Mouse (Mus musculus) T-helper 2 cell (primary cell): Measurements from ENCODE around the gene Nr1h2.

Experiments
- in situ Hi-C: fragments of 300-600 bp; cut with MboI, MseI; formaldehyde crosslinking; loops from one replicate; pipeline ENCODE4 v1.15.1; 2025; ENCODE audit warnings: high pct_unique_total_duplicates

Nr1h2 gene

GRCm38 (mm10) chr7:44553826-44554225 lies at the start of gene Nr1h2:
Gene Nr1h2, minus strand, starts transcription at chr7:44553951.
- in situ Hi-C loops = loop anchor here (5.0 to 10.0 kb wide), 3 partner anchors 57 to 341 kb away; partner anchors contain the start of genes Atf5, Emc10, Fam71e1 and Fuz

DNA sequence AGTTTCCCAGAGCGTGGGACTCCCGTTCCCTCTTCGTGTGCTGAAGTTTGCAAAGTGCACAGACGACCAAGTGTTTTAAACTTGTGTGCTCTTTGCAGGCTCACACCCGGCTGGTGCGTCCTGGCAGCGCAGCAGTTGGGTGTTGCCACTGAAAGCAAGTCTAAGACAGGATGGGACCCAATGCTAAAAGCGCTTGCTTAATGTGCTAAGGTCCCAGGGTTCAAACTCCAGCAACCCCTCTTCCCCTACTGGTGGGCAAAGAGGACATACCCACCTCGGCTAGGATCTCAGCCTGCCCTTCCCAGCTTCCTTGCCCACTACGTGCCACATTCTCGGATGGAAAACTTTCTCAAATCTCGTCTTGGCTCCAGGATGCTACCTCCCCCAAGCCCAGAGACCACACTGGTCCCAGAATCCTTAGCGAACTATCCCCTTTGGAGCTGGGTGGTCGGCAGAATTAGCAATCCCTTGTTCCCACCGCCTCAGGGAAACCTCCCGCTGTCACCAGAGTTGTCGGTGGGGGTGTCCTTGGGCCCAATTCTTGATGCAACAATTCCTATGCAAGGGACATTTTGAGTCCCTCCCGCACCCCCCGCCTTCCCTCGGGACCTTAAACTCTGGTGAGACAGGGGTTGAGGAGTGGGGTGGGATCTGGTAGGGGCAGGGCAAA lies 49.6 kb upstream of the Nr1h2 start:
- in situ Hi-C loops = no loop called here

DNA sequence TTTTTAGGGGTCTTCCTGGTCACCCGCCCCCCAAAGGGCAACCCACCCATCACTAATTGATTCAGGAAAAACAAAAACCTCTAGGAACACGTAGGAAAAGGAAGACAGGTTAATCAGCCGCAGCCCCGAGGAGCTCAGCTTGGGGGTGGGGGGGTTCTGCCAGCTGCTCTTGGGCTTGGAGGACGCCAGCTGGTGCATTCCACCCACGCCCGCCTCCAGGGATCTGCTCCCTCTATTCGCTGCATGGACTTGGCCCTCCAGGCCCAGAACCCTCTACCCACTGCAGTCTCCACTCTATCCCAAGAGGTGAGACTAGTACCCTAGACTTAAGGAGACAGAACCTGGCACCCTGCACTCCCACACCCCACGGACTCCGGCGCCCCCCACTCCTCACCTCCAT lies 48.7 kb upstream of the Nr1h2 start:
- in situ Hi-C loops = no loop called here

DNA sequence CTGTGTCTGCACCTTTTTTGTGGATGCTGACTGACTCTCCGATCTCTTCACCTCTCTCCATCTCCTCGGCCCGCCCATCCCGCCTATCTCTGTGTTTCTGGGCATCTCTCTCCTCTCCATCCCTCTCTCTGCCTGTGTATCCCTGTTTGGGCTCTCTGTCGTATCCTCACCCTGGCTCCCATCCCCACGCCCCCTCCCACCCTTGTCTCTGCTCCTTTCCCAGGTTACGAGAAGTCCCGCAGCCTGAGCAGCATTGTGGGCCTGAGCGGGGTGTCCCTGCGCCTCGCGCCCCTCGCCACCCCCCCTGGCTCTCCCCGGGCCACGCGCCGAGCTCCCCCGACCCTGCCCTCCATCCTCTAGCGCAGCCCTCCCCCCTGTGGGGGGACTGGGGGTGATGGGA lies 47.9 kb upstream of the Nr1h2 start:
- in situ Hi-C loops = no loop called here

- in situ Hi-C loops = no loop called here
Observed at GRCm38 (mm10) chr7:44600691-44601262, 47.0 kb upstream of the Nr1h2 start.

DNA sequence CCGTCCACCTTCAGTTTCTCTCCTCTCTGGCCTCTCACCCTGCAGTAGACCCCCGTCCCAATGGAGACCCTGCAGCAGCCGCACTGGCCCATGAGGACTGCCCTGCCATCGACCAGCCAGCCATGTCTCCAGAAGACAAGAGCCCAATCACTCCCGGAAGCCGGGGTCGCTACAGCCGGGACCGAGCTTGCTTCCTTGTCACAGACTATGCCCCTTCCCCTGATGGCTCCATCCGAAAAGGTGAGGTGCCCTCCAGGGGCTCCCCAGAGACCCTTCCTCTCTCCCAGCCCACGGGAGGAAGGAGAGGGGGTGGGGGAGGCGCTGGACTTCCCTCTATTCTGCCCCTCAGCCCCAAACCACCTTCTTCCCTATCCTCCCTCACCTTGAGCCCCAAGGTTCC lies 44.6 kb upstream of the Nr1h2 start:
- in situ Hi-C loops = no loop called here

GRCm38 (mm10) chr7:44597666-44598065 lies 43.9 kb upstream of the Nr1h2 start:
- in situ Hi-C loops = no loop called here

DNA sequence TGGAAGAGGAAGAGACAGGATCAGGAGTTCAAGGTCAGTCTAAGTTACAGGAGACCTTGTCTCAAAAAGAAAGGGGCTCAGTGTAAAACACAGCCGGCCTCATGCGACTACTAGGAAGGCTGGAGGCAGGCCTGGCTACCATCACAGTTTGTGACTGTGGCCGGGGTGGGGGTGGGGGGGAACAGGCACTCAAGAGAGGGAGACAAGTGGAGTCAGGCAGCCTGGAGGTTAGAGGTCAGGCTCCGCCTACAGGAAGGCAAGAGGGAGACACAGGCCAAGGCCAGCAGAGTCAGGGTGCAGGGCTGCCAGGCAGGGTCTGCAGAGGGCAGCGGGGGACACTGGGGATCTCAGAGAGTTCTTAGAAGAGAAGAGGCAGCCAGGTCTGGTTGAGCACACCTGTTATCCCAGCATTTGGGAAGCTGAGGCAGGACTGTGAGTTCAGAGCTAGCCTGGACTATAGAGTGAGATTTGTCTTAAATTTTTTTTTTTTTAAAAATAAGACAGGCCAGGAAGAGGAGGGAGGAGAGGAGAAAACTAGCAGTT lies 43.3 kb upstream of the Nr1h2 start:
- in situ Hi-C loops = no loop called here

DNA sequence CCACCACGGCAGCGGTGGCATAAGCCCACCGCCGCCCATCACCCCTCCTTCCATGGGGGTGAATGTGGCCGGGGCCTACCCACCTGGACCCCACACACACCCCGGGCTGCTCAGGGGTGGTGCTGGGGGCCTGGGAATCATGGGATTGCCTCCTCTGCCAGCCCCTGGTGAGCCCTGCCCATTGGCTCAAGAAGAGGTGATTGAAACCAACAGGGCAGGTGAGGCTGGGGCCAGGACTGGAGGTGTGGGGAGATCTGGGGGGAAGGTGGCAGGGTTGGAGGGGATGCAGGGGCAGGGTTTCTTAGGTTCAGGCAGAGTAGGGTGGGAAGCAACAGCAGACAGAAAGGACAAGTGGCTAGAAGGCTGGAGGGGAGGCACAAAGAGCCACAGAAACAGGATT lies 42.3 kb upstream of the Nr1h2 start:
- in situ Hi-C loops = no loop called here

GRCm38 (mm10) chr7:44595131-44595561 lies 41.4 kb upstream of the Nr1h2 start:
- in situ Hi-C loops = no loop called here

DNA sequence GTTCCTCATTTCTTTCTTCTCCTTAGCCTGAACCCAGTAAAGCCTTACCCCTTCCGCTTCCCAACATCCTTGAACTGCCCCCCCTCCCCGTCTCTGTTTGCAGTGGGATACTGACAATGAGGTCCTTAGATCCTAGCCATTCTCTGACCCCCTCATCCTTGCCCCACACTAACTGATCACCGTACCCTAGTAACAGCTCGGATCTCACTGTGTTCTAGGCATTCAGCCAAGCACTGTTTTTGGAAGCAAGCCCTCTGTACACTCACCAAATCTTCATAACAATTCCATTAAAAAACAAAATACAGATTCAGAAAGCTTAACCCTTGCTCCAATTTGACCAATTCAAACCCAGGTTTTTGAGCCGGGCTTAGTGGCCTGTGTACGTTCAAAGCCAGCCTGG lies 40.5 kb upstream of the Nr1h2 start:
- in situ Hi-C loops = no loop called here

- in situ Hi-C loops = no loop called here
Observed at GRCm38 (mm10) chr7:44593775-44594174, 40.0 kb upstream of the Nr1h2 start.

DNA sequence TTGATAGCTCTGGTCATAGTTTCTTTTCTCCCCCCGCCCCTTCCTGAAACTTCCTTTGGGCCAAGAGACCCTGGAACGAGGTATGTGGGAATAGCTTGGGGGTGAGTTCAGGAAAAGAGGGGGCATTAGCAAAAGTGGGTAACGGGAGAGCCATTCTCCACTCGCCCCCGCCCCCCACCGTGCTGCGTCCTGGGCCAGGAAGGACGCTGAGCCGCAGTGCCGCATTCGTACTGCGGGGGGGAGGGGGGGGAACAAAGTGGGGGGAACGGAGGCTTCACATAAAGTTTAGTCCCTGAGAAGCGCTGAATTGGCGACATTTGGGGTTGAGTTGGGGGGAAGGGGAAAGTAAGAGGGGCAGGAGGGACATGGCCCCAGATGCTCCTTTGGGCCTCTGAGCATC lies 39.3 kb upstream of the Nr1h2 start:
- in situ Hi-C loops = no loop called here

- in situ Hi-C loops = no loop called here
Observed at GRCm38 (mm10) chr7:44591348-44592116, 37.8 kb upstream of the Nr1h2 start.

DNA sequence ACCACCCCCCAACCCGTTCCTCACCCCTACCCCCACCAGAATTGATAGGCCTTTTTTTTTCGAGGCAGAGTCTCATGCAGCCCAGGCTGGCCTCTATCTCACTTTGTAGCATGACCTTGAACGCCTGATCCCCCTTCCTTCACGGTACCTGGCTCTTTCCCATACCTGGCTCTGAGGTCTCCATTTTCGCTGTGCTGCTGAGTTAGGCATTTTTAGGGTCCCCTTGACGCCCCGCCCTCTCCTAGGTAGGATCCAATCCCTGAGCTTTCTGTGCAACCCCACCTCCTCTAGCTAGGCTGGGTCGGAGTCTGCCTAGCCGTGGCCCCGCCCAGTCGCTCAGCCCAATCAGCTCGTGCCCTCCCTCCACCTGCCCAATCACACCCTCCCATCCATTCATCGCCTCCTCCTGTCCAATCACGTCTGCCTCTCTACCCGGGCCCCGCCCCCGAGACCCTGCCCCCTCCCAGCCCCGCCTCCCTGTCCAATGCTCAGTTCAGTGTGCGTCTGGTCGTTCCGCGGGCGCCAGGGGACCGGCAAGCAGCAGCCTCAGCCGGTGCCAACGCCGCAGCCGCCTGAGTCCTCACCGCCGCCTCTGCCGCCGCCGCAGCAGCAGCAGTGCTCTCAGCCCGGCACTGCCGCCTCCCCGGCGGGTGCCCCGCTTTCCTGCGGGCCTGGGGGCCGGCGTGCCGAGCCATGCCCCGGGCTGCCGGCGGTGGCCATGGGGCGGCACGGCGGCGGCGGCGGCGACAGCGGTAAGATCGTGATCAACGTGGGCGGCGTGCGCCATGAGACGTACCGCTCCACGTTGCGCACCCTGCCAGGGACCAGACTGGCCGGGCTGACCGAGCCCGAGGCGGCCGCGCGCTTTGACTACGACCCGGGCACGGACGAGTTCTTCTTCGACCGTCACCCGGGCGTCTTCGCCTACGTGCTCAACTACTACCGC lies 36.9 kb upstream of the Nr1h2 start, which contains the start of gene Kcnc3:
Gene Kcnc3, plus strand, starts transcription at position 263 of the 946 bp plus-strand sequence.
- in situ Hi-C loops = no loop called here

DNA sequence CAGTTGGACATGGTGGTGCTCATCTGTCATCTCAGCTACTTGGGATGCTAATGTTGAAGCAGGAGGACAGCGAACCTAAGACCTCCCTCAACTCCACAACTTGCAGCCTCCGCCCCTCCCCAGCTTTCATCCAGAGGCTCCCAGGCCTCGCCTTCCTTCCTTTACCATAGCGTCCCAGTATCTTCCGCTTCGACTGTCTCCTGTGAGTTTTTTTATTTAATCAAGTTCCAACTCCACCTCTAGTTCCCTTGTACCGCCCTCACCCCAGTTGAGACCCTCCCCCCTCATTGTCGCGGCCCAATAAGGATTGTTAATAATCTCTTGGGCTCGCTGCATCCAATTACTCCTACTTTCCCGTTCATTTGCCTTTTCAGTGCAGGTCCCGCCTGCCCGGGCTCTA lies 36.2 kb upstream of the Nr1h2 start:
- in situ Hi-C loops = no loop called here

- in situ Hi-C loops = no loop called here
Observed at GRCm38 (mm10) chr7:44589149-44589548, 35.4 kb upstream of the Nr1h2 start.

DNA sequence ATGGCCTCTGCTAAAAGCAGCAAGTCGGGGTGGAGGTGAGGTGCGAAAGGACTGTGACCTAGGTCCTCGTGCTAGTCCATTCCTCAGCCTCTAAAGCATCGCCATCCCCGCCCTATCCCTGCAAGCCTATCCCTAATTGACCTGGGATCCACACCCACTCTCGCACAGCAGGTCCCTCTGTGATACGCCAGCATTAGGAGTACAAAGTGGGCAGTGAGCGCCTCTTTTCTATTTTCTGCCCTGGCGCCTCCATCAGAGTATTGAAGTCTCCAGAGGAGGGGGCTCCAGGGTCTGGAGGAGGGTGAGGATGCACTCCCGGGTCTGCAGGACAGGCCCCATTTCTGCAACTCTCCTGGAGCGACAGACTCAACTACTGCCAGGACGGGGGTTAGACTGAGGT lies 34.6 kb upstream of the Nr1h2 start:
- in situ Hi-C loops = no loop called here

- in situ Hi-C loops = no loop called here
Observed at GRCm38 (mm10) chr7:44587676-44588075, 33.9 kb upstream of the Nr1h2 start.

DNA sequence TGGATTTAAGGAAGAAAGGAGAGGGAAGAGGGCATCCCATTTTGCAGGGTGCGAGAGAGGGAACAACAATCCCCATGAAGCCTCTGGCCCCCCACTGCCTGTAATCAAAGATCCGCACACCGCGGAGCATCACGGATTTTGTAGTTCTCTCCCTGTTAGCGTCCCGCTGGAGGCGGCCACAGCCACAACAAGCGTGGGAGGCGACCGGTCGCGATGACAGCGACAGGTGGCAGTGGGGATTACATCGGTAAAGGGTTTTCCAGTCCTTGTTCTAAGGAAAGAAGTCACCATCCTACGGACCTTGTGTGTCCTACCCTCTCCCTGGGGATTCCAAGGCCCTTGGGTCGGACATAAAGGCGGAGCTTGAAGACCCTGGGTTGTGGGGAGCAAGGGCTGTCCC lies 33.2 kb upstream of the Nr1h2 start:
- in situ Hi-C loops = no loop called here

DNA sequence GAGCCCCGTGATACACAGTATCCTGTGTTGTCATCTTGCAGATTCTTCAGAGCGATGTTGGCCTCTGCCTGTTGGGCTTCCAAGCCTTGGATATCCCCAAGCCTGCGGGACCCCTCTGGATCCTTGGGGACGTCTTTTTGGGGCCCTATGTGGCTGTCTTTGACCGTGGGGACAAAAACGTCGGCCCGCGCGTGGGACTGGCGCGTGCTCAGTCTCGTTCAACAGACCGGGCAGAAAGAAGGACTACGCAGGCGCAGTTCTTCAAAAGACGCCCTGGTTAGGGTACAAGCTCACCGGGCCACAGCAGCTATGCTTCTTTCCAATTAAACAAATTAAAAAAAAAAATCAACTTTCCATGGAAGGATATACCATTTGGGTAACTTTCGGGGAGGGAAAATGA lies 32.8 kb upstream of the Nr1h2 start:
- in situ Hi-C loops = no loop called here
